Mouse (Mus musculus): ENCODE data around the gene Efr3b.

- no peak for TF ChIP-seq CTCF (IDR thresholded peaks at IDR 0.05; ENCODE audit: extremely low read depth, insufficient read depth, low read length)
- no peak for TF ChIP-seq POLR2A (IDR thresholded peaks at IDR 0.05; ENCODE audit: extremely low read depth, insufficient read depth, low read length)
Observed at GRCm38 (mm10) chr12:3954651-3955050, 84.1 kb downstream of the Efr3b start, which contains the start of gene Pomc.
